Mouse (Mus musculus) embryonic facial prominence, embryonic 11.5 days (tissue): ENCODE data around the gene Dcaf11. TPM values are rescaled to one million over a fixed set of nuclear protein-coding genes. Genes with fewer than 3 reads are reported as not detected.

ENCODE experiments used
- ATAC-seq: fragments of 200-750 bp; cut with Nextera tagmentation; replicated peaks from 2 replicates; pipeline ENCODE4 v1.8.0; 2017; ENCODE audit warnings: low read depth; ENCODE audit not compliant: insufficient number of reproducible peaks, low FRiP score, low TSS enrichment
- DNase-seq: peaks from one replicate; pipeline ENCODE4 v3.0.0-alpha.2; 2015; ENCODE audit warnings: low spot score
- H3K27ac ChIP-seq: fragments of 300-500 bp; sonication (generic); replicated peaks from 2 replicates; pipeline ENCODE4 v1.5.1; 2014; ENCODE audit warnings: mild to moderate bottlenecking, low read depth, low read length, control low read depth
- H3K27me3 ChIP-seq: fragments of 300-500 bp; sonication (generic); 2 replicates; pipeline ENCODE4 v1.6.1; 2014; ENCODE audit warnings: mild to moderate bottlenecking, low read length, moderate library complexity, mixed read lengths; ENCODE audit not compliant: control insufficient read depth, insufficient read depth
- H3K36me3 ChIP-seq: fragments of 300-500 bp; sonication (generic); replicated peaks from 2 replicates; pipeline ENCODE4 v1.6.1; 2014; ENCODE audit warnings: low read depth, mild to moderate bottlenecking, low read length, moderate library complexity, mixed read lengths; ENCODE audit not compliant: control insufficient read depth, insufficient read depth
- H3K4me1 ChIP-seq: fragments of 300-500 bp; sonication (generic); 2 replicates; pipeline ENCODE4 v1.6.1; 2014; ENCODE audit warnings: low read length, mixed read lengths; ENCODE audit not compliant: control insufficient read depth, insufficient read depth
- H3K4me2 ChIP-seq: fragments of 300-500 bp; sonication (generic); 2 replicates; pipeline ENCODE4 v1.6.1; 2014; ENCODE audit warnings: low read depth, mild to moderate bottlenecking, control low read depth, low read length, moderate library complexity
- H3K4me3 ChIP-seq: fragments of 300-500 bp; sonication (generic); 2 replicates; pipeline ENCODE4 v1.5.1; 2014; ENCODE audit warnings: low read depth, low read length, control low read depth
- H3K9ac ChIP-seq: fragments of 300-500 bp; sonication (generic); replicated peaks from 2 replicates; pipeline ENCODE4 v1.6.1; 2014; ENCODE audit warnings: mild to moderate bottlenecking, control low read depth, low read length
- H3K9me3 ChIP-seq: fragments of 300-500 bp; sonication (generic); replicated peaks from 2 replicates; pipeline ENCODE4 v1.6.1; 2016; ENCODE audit warnings: mild to moderate bottlenecking, low read length, inconsistent platforms, mixed read lengths; ENCODE audit not compliant: control insufficient read depth
- WGBS: fragments of 180-500 bp; shearing (Covaris S2); extraction: QIAGEN DNeasy Blood & Tissue Kit; methylation state at CpG from one replicate; pipeline ENCODE4 v1.1.7; 2014; 5-methylcytosine and 5-hydroxymethylcytosine counted together
- polyA plus RNA-seq: library from polyadenylated mRNA; unstranded; fragments of >200 nt; fragmentation: Nextera tagmentation; extraction: Ambion mirVana; gene quantifications from 2 replicates; pipeline ENCODE4 v1.2.1, GENCODE M21; 2014

Dcaf11 gene
- polyA plus RNA-seq, 1 experiment from 2014 or later, result 76.6 TPM

DNA sequence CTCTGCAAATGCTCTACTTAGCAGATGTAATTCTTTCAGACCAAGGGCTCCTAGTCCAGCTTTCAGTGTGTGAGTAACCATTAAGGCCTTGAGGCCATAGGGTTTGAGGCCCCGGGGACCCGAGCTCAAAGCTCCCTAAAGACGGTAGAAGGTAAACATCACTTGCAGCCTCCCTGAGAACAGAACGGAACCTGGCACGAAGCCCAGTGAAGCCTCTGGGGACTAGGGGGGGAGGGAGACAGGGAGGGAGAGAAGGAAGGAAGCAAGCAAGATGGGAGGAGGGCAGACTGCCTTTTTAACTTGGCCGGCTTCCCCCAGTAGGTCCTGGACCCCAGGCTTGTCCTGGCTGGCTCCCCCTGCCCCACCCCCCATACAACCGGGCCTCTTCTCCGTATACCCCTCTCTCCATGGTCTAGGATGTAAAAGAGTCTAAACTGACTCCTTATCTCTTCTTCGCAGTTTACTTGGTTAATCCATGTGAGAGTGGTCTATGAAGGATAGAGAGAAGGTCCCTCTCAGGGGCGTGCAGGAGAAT lies 19.0 kb upstream of the Dcaf11 start:
- DNase-seq, result peak; percentile 67
- Histone ChIP-seq H3K9ac (peak overlapping the region; percentile 77), H3K4me1 (no peaks in the 10 kb centered on the region), H3K27me3 (no peaks in the 10 kb centered on the region), H3K36me3 (no peaks in the 10 kb centered on the region; the same call in 1 of the 2 replicates), H3K4me3 (peak overlapping the region; percentile 62), H3K4me2 (peak overlapping the region; percentile 86), H3K9me3 (no peaks in the 10 kb centered on the region), H3K27ac (peak overlapping the region; percentile 76)
- ATAC-seq, result no peak
- 8% methylated on average over 10 of the region's 10 CpGs for WGBS

DNA sequence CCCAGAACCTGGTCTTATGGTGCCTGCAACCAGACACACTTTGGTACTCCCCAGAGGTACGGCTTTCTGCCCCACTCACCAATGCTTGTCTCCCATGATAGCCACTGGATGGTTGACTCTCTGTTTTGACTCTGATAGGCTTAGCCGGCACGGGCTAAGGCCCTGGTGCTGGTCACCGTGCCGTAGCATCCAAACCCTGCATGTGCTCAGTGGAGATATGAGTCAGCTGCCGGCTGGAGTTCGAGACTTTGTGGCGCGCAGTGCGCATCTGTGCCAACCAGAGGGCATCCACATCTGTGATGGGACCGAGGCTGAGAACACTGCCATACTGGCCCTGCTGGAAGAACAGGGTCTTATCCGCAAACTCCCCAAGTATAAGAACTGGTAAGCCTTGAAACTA lies 17.5 kb upstream of the Dcaf11 start:
- ATAC-seq (no peak), DNase-seq (no peak)
- Histone ChIP-seq H3K4me1 (no peaks in the 10 kb centered on the region), H3K9ac (no peak overlapping the region), H3K36me3 (no peaks in the 10 kb centered on the region; the same call in 1 of the 2 replicates), H3K4me3 (no peak overlapping the region), H3K27ac (no peak overlapping the region), H3K4me2 (no peak overlapping the region), H3K27me3 (no peaks in the 10 kb centered on the region), H3K9me3 (no peaks in the 10 kb centered on the region)
- WGBS, result 95% methylated on average over 12 of the region's 12 CpGs

DNA sequence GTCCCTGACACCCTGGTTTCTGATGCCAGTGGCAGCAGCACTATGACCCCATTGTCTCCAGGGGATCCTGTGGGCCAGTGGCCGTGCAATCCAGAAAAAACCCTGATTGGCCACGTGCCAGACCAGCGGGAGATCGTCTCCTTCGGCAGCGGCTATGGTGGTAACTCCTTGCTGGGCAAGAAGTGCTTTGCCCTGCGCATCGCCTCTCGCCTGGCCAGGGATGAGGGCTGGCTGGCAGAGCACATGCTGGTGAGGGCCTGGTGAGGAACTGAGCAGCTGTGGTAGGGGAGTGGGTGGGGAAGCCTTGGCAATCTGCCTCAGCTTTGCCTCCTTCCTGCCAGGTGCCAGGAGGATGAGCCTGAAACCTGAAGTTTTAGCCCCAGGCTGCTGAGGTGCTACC lies 15.5 kb upstream of the Dcaf11 start:
- Histone ChIP-seq H3K27me3 (no peaks in the 10 kb centered on the region), H3K36me3 (no peaks in the 10 kb centered on the region; the same call in none of the 2 replicates), H3K27ac (no peak overlapping the region), H3K4me1 (no peaks in the 10 kb centered on the region), H3K4me2 (no peak overlapping the region), H3K9me3 (no peaks in the 10 kb centered on the region), H3K4me3 (no peak overlapping the region), H3K9ac (no peak overlapping the region)
- WGBS, result 87% methylated on average over 9 of the region's 9 CpGs
- DNase-seq (no peak), ATAC-seq (no peak)

DNA sequence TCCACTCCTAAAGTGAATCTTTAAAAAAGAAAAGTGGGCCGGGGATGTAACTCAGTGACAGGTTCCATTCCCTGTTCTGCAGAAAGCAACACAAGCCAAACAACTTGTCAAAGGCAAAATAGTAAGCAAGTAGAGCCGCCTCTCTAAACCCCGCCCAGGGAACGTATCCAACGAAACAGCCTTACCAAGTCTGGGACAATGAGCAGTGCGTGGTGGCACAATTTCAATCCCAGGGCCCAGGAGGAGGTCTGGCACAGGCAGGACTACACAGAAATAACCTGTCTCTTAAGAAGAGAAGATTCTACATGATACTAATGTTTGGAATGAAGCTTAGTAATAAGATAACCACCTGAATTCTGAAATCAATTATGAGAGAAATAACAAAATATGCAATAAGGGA lies 9.6 kb upstream of the Dcaf11 start:
- H3K4me1 ChIP-seq, result no peaks in the 10 kb centered on the region

DNA sequence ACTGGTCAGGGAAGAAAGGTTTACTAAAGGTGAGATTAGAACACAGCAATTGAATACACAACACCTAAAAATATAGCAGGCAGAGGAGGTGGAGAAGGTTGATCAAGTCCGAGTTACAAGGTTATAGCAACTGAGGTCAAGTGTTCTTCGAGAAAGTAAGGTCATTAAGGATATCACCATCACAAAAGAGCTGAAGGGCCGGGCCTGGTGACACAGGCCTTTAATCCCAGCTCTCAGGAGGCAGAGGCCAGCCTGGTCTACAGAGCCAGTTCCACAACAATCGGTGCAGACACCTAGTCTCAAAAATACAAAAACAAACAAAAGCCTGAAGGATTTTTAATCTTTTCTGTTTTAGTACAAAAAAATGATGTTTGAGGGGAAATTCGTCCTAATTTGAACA lies 8.5 kb upstream of the Dcaf11 start:
- Histone ChIP-seq H3K27ac (no peak overlapping the region), H3K4me2 (no peak overlapping the region), H3K9me3 (no peaks in the 10 kb centered on the region), H3K27me3 (no peaks in the 10 kb centered on the region), H3K9ac (no peak overlapping the region), H3K36me3 (no peaks in the 10 kb centered on the region; the same call in 1 of the 2 replicates), H3K4me3 (no peak overlapping the region), H3K4me1 (no peaks in the 10 kb centered on the region)
- no peak for ATAC-seq
- WGBS, result 74% methylated on average over 5 of the region's 5 CpGs
- DNase-seq, result no peak

More for the DNA sequence above, 9.6 kb upstream of the Dcaf11 start:
- DNase-seq (no peak), ATAC-seq (no peak)
- Histone ChIP-seq H3K27me3 (no peaks in the 10 kb centered on the region), H3K4me3 (no peak overlapping the region), H3K4me2 (no peak overlapping the region), H3K9ac (no peak overlapping the region), H3K9me3 (no peaks in the 10 kb centered on the region), H3K27ac (no peak overlapping the region), H3K36me3 (no peaks in the 10 kb centered on the region; the same call in 1 of the 2 replicates)
- WGBS, result 86% methylated on average over 6 of the region's 6 CpGs

DNA sequence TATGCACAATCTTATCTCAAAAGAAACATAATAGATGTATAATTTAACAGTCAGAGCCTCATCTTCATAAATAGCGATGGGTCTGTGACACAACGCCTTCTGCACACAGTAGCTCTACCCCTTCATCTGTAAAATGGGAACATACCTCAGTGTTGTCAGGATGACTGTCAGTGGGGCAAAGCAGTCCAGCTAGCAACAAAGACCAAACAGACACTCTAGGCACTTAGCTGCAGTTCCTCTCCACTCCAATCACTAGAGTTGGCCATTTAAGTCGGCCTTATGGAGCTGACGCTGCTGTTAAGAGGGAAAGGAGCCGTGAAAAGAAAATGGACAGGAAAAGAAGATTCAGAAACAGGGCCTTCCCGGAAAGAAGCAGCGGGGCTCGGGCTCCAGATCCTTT lies 8.0 kb upstream of the Dcaf11 start:
- H3K9me3 ChIP-seq, result no peaks in the 10 kb centered on the region
- no peak overlapping the region for H3K4me3 ChIP-seq
- DNase-seq, result no peak
- no peak overlapping the region for H3K9ac ChIP-seq
- H3K27me3 ChIP-seq, result no peaks in the 10 kb centered on the region
- no peaks in the 10 kb centered on the region; the same call in 1 of the 2 replicates for H3K36me3 ChIP-seq
- ATAC-seq, result no peak
- H3K27ac ChIP-seq, result no peak overlapping the region
- H3K4me1 ChIP-seq, result no peaks in the 10 kb centered on the region
- 92% methylated on average over 8 of the region's 8 CpGs for whole genome bisulfite sequencing
- no peak overlapping the region for H3K4me2 ChIP-seq

DNA sequence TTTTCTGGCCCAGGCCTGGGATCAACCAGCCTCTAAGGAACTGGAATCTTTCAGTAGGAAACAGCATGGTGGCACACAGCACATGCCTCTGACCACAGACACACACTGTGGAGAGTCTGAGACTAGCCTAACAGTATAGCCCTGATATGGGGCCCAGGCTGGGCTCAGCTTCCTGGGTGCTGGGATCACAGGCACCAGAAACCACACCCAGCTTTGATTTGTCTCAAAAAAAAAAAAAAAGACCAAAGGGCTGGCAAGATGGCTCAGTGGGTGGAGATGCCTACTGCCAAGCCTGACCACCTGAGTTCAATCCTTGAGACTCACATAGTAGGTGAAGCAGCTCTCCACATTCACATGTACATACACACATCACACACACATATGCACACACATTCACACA lies 5.2 kb upstream of the Dcaf11 start:
- H3K9me3 ChIP-seq, result no peaks in the 10 kb centered on the region
- H3K4me2 ChIP-seq, result no peak overlapping the region
- H3K9ac ChIP-seq, result no peak overlapping the region
- H3K36me3 ChIP-seq, result no peaks in the 10 kb centered on the region
- no peak for ATAC-seq
- no peak for DNase-seq
- H3K4me1 ChIP-seq, result no peaks in the 10 kb centered on the region
- H3K27me3 ChIP-seq, result no peaks in the 10 kb centered on the region
- H3K27ac ChIP-seq, result no peak overlapping the region
- H3K4me3 ChIP-seq, result no peak overlapping the region

DNA sequence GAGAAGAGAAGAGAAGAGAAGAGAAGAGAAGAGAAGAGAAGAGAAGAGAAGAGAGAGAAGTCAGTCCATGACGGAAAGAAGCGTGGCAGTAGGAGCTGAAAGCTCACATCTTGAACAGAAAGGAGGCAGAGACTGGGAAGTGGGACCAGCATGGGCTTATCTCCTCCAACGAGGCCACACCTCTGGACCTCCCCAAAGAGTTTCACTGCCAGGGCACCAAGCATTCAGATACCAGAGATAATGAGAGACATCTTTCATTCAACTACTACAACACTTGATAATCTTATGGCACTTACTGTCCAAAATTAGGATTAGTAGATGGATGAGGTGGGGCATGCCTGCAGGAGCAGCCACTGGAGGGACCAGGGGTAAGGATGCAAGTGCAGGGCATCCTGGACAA lies 4.0 kb upstream of the Dcaf11 start:
- Histone ChIP-seq H3K4me2 (no peak overlapping the region), H3K36me3 (no peaks in the 10 kb centered on the region), H3K4me3 (no peak overlapping the region), H3K27me3 (no peaks in the 10 kb centered on the region), H3K27ac (no peak overlapping the region), H3K4me1 (no peaks in the 10 kb centered on the region), H3K9ac (no peak overlapping the region), H3K9me3 (no peaks in the 10 kb centered on the region)
- WGBS, result 73% methylated on average over 3 of the region's 3 CpGs
- DNase-seq (no peak), ATAC-seq (no peak)
